Mouse (Mus musculus) left cerebral cortex, postnatal 25 days (tissue): ENCODE measurements at regions not wholly inside any gene's neighbourhood (a gene's known extent, or its start where the extent isn't known, plus 50 kb on each side); places are given as distances from the start of the nearest gene placed in this dataset.

Experiments
- DNase-seq, 2 experiments: peaks; one replicate each; pipeline ENCODE4 v3.0.0; 2022; ENCODE audit warnings: low spot score in 2 of 2, mixed read lengths in 1 of 2
- intact Hi-C: fragments of 180-260 bp; cut with DNase I; formaldehyde crosslinking; loops from one replicate; pipeline ENCODE4 v1.15.1; 2025

DNA sequence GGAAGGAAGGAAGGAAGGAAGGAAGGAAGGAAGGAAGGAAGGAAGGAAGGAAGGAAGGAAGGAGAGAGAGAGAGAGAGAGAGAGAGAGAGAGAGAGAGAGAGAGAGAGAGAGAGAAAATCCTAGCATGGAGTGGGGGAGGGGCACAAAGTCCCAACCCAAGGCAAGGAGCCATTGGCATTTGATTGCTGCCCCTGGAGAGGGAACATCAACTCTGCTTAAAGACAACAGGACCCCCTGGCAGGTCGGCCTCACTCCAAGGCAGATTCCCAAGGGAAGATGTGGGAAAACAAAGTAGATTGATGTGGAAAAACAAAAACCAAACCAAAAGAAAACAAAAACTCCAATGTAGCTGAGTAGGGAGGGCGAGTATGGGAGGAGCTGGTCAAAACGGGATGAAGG lies 49.9 kb upstream of the Fzd10 start:
- intact Hi-C loops: no loop called here

GRCm38 (mm10) chr5:128549811-128550210 lies 50.8 kb upstream of the Fzd10 start:
- intact Hi-C loops: no loop called here
- no peak for DNase-seq

More for the DNA sequence above, 49.9 kb upstream of the Fzd10 start:
- no peak for DNase-seq

GRCm38 (mm10) chr5:128542049-128542448 lies 58.6 kb upstream of the Fzd10 start:
- intact Hi-C loops: no loop called here

GRCm38 (mm10) chr5:128538646-128539045 lies 62.0 kb upstream of the Fzd10 start:
- intact Hi-C loops: no loop called here
- DNase-seq: no peak

More at GRCm38 (mm10) chr5:128542049-128542448, 58.6 kb upstream of the Fzd10 start:
- no peak for DNase-seq

- DNase-seq: no peak
- intact Hi-C loops: no loop called here
These were observed 63.4 kb upstream of the Fzd10 start for GRCm38 (mm10) chr5:128537218-128537617.

DNA sequence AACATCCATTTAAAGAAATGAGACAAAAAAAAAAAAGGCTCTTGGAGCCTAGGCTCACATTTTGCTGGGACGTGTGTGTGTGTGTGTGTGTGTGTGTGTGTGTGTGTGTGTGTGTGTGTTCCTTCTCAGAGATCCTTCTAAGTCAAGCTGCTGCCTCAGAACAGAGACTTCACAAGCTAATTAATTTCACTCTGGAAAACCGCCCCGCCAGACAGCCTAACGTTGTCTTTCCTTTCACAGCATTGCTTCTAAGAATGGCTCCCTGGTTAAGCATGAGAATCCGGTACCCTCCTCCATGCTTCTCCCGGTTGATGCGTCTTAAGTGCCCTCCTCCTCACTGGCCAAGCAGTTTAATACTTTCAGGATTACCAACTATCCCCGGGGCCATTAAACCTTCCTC lies 64.3 kb upstream of the Fzd10 start:
- peak; percentile 42 to 67 for DNase-seq
- intact Hi-C loops: no loop called here

- no peak for DNase-seq
These were observed 73.4 kb upstream of the Fzd10 start for GRCm38 (mm10) chr5:128527241-128527640.

GRCm38 (mm10) chr5:128526432-128526831 lies 74.2 kb upstream of the Fzd10 start:
- no peak for DNase-seq
- intact Hi-C loops: loop anchor here (10.0 kb wide), 1 partner anchor 448 kb away; no protein-coding TSS in a partner anchor

More at GRCm38 (mm10) chr5:128527241-128527640, 73.4 kb upstream of the Fzd10 start:
- intact Hi-C loops: loop anchor here (10.0 kb wide), 1 partner anchor 448 kb away; no protein-coding TSS in a partner anchor

DNA sequence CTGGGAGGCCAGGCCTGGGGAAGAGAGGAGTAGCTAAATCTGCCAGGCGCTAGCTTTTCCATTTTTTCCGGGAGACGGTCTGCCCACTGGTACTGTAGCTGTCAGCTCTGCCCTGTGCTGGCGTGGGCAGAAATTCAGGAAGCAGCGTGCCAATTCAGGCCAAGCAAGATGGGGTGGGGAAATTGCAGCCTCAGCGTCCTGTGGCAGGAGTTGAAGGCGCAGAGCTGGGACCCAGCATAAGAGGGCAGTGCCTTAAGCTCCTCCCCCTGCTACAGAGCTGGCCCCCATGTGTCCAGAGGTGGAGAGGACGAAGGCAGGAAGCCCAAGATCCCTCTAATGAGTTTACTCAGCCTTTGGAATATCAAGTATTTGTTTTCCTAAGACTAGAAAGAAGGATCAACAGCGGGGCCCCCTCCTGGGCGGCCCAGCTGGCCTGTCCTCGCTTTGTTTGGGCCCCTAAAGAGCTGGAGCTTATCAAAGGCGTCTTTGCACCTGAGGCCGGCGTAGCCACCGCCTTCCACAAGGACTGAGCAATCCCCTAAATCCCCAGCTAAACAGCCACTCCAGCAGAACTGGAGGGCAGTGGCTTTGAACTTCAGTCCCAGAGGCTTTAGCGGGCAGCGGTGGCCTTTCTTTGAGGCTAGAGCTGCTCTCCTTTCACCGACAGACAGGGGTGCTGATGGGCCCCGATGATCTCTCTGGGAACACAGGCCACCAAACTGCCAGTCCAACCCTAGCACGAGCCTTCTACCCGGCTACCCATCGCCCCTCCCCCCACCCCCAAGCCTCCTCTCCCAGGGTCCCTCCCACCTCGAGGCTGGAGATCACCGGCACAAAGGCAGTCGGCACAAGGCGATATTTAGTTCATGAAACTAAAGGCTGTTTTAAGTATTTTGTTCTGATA lies 76.0 kb upstream of the Fzd10 start:
- DNase-seq: peak; percentile 28 to 70
- intact Hi-C loops: loop anchor here (2.0 to 10.0 kb wide), 3 partner anchors 76 to 450 kb away; partner anchors contain the start of gene Fzd10

DNA sequence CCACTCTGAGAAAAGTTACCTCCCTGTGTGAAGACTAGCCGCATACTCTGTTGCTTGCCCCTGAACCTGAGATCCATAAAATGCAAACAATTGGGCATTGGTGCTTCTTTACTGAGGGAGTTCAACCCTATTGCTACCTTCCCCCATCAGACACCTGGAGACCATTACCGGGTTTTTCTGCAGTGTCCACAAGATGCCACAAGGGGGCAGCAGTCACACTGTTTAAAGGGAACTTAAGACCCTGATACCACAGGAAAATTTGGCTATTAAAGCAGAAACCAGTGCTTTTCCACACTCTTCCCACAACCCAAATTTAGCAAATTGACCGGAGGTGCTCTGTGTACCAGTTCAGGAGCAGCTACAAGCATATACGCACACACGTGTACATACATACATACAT lies 78.0 kb upstream of the Fzd10 start:
- intact Hi-C loops: loop anchor here (2.0 to 10.0 kb wide), 4 partner anchors 142 to 452 kb away; no protein-coding TSS in a partner anchor

DNA sequence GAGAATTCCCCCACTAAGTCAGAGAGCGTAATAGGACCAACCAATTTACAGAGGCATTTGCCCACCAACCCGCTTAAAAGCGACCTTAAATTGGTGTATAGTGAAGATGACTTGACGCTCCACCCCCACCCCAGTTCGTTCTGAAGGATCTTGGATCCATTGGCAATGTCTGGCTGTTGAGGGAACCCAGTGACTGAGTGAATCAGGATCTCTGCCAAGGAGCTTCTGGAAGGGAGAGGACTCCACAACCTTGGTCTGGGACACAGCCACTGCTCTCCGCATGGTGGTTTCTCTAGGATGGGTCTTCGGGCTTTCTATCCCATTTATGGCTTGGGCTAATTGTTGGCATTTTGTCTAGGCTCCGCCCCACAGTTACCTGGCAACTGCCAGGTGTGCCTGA lies 83.3 kb upstream of the Fzd10 start:
- intact Hi-C loops: no loop called here
- DNase-seq: no peak

More for the DNA sequence above, 78.0 kb upstream of the Fzd10 start:
- peak in 1 of 2 experiments; percentile 37 for DNase-seq

DNA sequence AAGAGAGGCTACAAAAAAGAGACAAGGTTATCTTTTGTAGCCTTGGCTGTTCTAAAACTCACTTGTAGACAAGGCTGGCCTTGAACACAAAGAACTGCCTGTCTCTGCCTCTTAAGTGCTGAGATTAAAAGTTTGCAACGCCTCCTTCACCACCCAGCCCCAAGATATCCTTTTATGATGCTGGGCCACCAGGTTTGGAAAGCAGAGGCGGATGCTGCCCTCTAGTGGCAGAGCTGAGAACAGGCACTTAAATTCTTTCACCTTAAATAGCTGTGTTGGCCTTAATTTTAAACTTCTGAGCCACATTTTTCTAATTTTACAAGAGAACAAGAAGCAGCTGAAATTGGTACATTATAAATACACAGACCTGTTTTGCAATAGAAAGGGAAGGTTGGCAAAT lies 82.5 kb upstream of the Tmem132d start:
- intact Hi-C loops: no loop called here
- no peak for DNase-seq

- intact Hi-C loops: no loop called here
- DNase-seq: peak in 1 of 2 experiments; percentile 57
These were observed 80.4 kb upstream of the Tmem132d start for GRCm38 (mm10) chr5:128513261-128513660.

DNA sequence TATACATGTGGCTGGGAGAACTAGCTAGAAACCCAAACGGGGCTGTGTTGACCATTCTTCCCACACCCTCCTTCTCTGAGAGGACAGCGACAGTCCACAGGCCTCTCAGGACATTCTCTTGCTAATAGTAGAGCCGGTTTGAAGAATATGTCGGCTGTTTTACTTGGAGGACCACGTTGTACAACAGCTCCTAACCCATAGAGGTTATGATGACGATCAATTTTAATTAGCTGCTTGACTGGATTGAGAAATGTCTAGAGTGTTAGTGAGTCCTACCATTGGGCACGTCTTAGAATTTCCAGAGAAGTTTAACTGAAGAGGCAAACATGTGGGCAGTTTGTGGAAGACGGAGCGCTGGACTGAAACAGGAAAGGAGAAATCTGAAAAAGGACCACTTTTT lies 79.7 kb upstream of the Tmem132d start:
- intact Hi-C loops: no loop called here
- no peak for DNase-seq

DNA sequence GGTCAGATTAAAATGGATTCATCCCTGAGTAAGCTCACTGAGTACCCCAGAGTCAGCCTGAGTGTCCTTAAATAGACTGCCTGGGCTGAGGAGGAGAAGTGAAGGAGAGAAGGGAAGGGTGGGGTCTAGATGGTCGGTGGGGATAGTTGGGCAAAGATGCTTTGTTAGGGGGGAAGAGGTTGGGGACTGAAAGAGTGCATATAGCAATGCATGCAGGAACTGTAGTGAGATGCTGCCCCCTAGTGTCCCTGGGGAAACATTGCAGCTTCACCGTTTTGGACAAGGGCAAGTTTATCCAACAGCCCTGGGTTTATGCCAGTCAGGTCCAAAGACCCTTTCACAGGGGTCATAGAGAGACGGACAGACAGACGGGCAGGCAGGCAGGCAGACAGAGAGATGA lies 71.6 kb upstream of the Tmem132d start:
- intact Hi-C loops: no loop called here
- DNase-seq: peak; percentile 51 to 61

- intact Hi-C loops: no loop called here
- DNase-seq: peak in 1 of 2 experiments; percentile 28
These were observed 66.6 kb upstream of the Tmem132d start for GRCm38 (mm10) chr5:128499488-128499887.

DNA sequence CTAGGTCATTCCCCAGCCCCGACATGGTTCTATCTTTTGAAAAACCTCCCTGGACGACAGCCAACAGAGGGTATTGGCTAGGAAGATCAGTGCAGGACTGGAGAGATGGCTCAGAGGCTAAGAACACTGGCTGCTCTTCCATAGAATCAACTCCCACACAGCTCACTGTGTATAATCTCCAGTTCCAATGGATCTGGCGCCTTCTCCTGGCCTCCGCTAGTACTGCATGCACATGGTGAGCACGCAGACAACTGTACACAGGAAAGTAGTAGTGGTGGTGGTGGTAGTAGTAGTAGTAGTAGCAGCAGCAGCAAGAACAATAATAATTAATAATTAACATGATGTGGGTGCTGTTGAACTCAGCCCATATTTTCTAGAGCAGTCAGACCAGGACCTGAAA lies 66.2 kb upstream of the Tmem132d start:
- peak; percentile 49 to 69 for DNase-seq
- intact Hi-C loops: no loop called here

GRCm38 (mm10) chr5:128492541-128492940 lies 59.7 kb upstream of the Tmem132d start:
- DNase-seq: no peak
- intact Hi-C loops: no loop called here

GRCm38 (mm10) chr5:128491155-128491554 lies 58.3 kb upstream of the Tmem132d start:
- intact Hi-C loops: no loop called here
- peak in 1 of 2 experiments; percentile 58 for DNase-seq

GRCm38 (mm10) chr5:128488872-128489580 lies 56.1 kb upstream of the Tmem132d start:
- intact Hi-C loops: no loop called here

More at GRCm38 (mm10) chr5:128488872-128489580, 56.1 kb upstream of the Tmem132d start:
- no peak for DNase-seq
